Comparison of ENCODE assay signal across 21 mouse cellular contexts in the genomic region with DNA sequence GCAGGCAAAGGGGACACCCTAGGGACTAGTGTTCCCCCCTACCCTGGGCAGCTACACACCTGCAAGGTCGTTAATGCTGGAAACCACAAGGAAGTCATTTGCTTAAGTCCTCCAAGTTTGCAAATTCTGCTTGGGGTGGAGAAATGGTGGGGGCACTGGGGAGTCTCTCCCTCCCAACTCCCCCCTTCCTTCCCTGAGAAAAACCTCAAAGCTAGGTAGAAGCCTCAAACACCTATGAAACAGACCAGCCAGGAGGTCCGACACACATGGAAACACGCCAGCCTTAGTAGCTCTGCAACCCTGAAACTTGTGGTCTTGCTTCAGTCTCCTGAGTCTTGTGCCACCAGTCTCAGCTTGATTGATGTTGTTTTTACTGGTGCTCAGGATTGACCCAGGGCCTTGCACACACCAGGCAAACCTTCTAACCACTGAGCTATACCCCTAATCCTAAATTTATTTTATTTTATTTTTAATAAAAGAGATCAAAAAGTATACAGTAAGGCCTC. TPM values are rescaled to one million over a fixed set of nuclear protein-coding genes. Genes with fewer than 3 reads are reported as not detected.
DNase-seq lines count a peak whose midpoint lies in the region; ATAC-seq and TF ChIP-seq lines count a peak whose summit lies in the region.
"Had no signal": no experiment of that assay in that cellular context is flagged by ENCODE, and none has a peak within 500 bp of the region (broad histone marks: within the 10 kb centered on the region; RNA-seq: fewer than 3 reads in every experiment).

No protein-coding gene starts in this region.

- ATAC-seq in liver, embryonic 13.5 days (ENCODE audit: low read depth) = no peak
- no peak for ATAC-seq in cerebellum, adult (ENCODE audit: insufficient number of reproducible peaks, low FRiP score, low TSS enrichment)
- ATAC-seq: CD4-positive, CD25-positive, alpha-beta regulatory T cell, adult 4 months; forebrain, embryonic 16.5 days had no signal

- TF ChIP-seq CTCF in CH12.LX (conservative IDR thresholded peaks at IDR 0.05 in 1 of 2, IDR thresholded peaks at IDR 0.05 in 1 of 2; ENCODE audit: low read depth in 2 of 2, low read length in 2 of 2) = no peak

- H3K4me3 ChIP-seq in liver, embryonic 13.5 days (replicated peaks) = no peak overlapping the region
- H3K4me3 ChIP-seq in CH12.LX (replicated peaks in 1 of 3; ENCODE audit: low read depth in 2 of 3, low read length in 2 of 3, poor library complexity in 1 of 3) = peak overlapping the region; percentile 27 to 80 (median 75)
- H3K4me3 ChIP-seq: embryonic facial prominence, embryonic 13.5 days; hindbrain, embryonic 13.5 days; midbrain, embryonic 12.5 days had no signal

- WGBS in liver, embryonic 13.5 days (ENCODE audit: insufficient replicate concordance) = 50% methylated on average over 3 of the region's 3 CpGs

- peaks cover 43% of the 10 kb centered on the region for H3K4me1 ChIP-seq in liver, embryonic 13.5 days (replicated peaks)
- peaks cover 29 to 77% of the 10 kb centered on the region in 2 experiments for H3K4me1 ChIP-seq in CH12.LX (ENCODE audit: control insufficient read depth in 1 of 2, insufficient read depth in 2 of 2)

- in situ Hi-C loops in CH12.LX (cut with MboI; ENCODE audit: low pct_ligation_motif_present, low pct_unique_long_range_greater_than_20kb, low sequenced_read_pairs) = no loop called here

- TF ChIP-seq RAD21 in CH12.LX (IDR thresholded peaks at IDR 0.05; ENCODE audit: low read depth, low read length) = no peak; the same call in 1 of the 2 replicates

- no peaks in the 10 kb centered on the region for H3K9me3 ChIP-seq in liver, embryonic 13.5 days (replicated peaks)
- peaks cover 2% of the 10 kb centered on the region for H3K9me3 ChIP-seq in CH12.LX (replicated peaks; ENCODE audit: low read length)
- H3K9me3 ChIP-seq: embryonic facial prominence, embryonic 13.5 days; hindbrain, embryonic 13.5 days; midbrain, embryonic 12.5 days had no signal

- TF ChIP-seq EP300 in CH12.LX (IDR thresholded peaks at IDR 0.05; ENCODE audit: low read length) = peak; percentile 93

- dilution Hi-C loops in CH12.LX (cut with MboI; ENCODE audit: extremely low pct_ligation_motif_present, extremely low pct_unique_long_range_greater_than_20kb, low sequenced_read_pairs) = no loop called here

- no peak overlapping the region for H3K9ac ChIP-seq in liver, embryonic 13.5 days
- H3K9ac ChIP-seq in CH12.LX (ENCODE audit: insufficient read depth, low read depth) = no peak overlapping the region
- H3K9ac ChIP-seq: embryonic facial prominence, embryonic 13.5 days; hindbrain, embryonic 13.5 days; lung, embryonic 14.5 days; midbrain, embryonic 12.5 days had no signal

- no peak; the same call in 1 of the 2 replicates for TF ChIP-seq POLR2A in CH12.LX (IDR thresholded peaks at IDR 0.05; ENCODE audit: low read depth, low read length)

- peaks cover 51% of the 10 kb centered on the region for H3K79me2 ChIP-seq in CH12.LX (replicated peaks; ENCODE audit: control insufficient read depth, extremely low read depth, insufficient read depth, poor library complexity, severe bottlenecking)

- H3K36me3 ChIP-seq in liver, embryonic 13.5 days = no peaks in the 10 kb centered on the region
- H3K36me3 ChIP-seq in CH12.LX (replicated peaks in 1 of 2; ENCODE audit: control insufficient read depth in 1 of 2, insufficient read depth in 1 of 2, low read length in 1 of 2) = peaks cover 35 to 46% of the 10 kb centered on the region in 2 experiments
- H3K36me3 ChIP-seq: embryonic facial prominence, embryonic 13.5 days; hindbrain, embryonic 13.5 days; midbrain, embryonic 12.5 days had no signal

- 0 out of 2 replicates have a peak overlapping the region, but pooled peaks have one; percentile 21 for H3K4me2 ChIP-seq in liver, embryonic 13.5 days
- H3K4me2 ChIP-seq in CH12.LX (ENCODE audit: insufficient read depth, low read depth, poor library complexity, severe bottlenecking) = peak overlapping the region; percentile 72
- H3K4me2 ChIP-seq: embryonic facial prominence, embryonic 13.5 days; hindbrain, embryonic 13.5 days; lung, embryonic 14.5 days; midbrain, embryonic 12.5 days had no signal

- H3K27ac ChIP-seq in liver, embryonic 13.5 days = no peak overlapping the region
- H3K27ac ChIP-seq in CH12.LX (ENCODE audit: insufficient read depth, low read depth) = peak overlapping the region; percentile 70
- H3K27ac ChIP-seq: embryonic facial prominence, embryonic 13.5 days; hindbrain, embryonic 13.5 days; midbrain, embryonic 12.5 days had no signal

- H3K27me3 ChIP-seq in liver, embryonic 13.5 days = peaks cover 37% of the 10 kb centered on the region
- no peaks in the 10 kb centered on the region for H3K27me3 ChIP-seq in CH12.LX (replicated peaks)

- DNase-seq in liver, embryonic 13.5 days = no peak
- DNase-seq in liver = no peak
- DNase-seq in 416B (ENCODE audit: low read depth) = peak; percentile 40
- DNase-seq in CH12.LX (ENCODE audit: extremely low read depth) = peak; percentile 95
- DNase-seq in naive thymus-derived CD4-positive, alpha-beta T cell, adult 2 months (ENCODE audit: low read depth) = peak; percentile 19
- DNase-seq in frontal cortex, postnatal 36 days (ENCODE audit: low spot score in 2 of 2) = no peak
- DNase-seq in natural killer cell, adult 2 months (ENCODE audit: low spot score in 2 of 2) = no peak
- DNase-seq: adrenal gland, adult 2 months; cerebellum, adult 9-10 months; heart, adult 11 months; kidney, adult 18-20 months; kidney, postnatal 10 days; lung, embryonic 14.5 days; lung, postnatal 4 days; right cerebral cortex, postnatal 4 days had no signal

TF ChIP-seq in CH12.LX, 34 proteins besides CTCF, POLR2A, EP300 and RAD21 (continues in another document):
- TF ChIP-seq ELF1 (IDR thresholded peaks at IDR 0.05; ENCODE audit: low read depth, low read length) (peak; percentile 68; the same call in 1 of the 2 replicates), JUN (IDR thresholded peaks at IDR 0.05; ENCODE audit: insufficient read depth, low read depth, low read length) (0 out of 2 replicates have a peak, but pooled peaks have one; percentile 20), CHD1 (IDR thresholded peaks at IDR 0.05; ENCODE audit: low read depth, low read length) (no peak), MAX (IDR thresholded peaks at IDR 0.05; ENCODE audit: low read length) (peak; percentile 43; the same call in 1 of the 2 replicates), NRF1 (IDR thresholded peaks at IDR 0.05; ENCODE audit: low read depth, low read length) (peak; percentile 47; the same call in 1 of the 2 replicates), UBTF (IDR thresholded peaks at IDR 0.05; ENCODE audit: low read depth, low read length) (no peak), KAT2A (IDR thresholded peaks at IDR 0.05; ENCODE audit: insufficient replicate concordance, low read length) (no peak), SIN3A (IDR thresholded peaks at IDR 0.05; ENCODE audit: low read length) (peak; percentile 61; the same call in 1 of the 2 replicates), USF2 (conservative IDR thresholded peaks at IDR 0.05; ENCODE audit: low read depth, low read length) (no peak), USF1 (IDR thresholded peaks at IDR 0.05; ENCODE audit: low read depth, low read length) (no peak), TBP (conservative IDR thresholded peaks at IDR 0.05; ENCODE audit: low read depth, low read length) (peak; percentile 52; the same call in 1 of the 2 replicates), JUND (conservative IDR thresholded peaks at IDR 0.05; ENCODE audit: low read depth, low read length) (0 out of 2 replicates have a peak, but pooled peaks have one; percentile 30), ETS1 (conservative IDR thresholded peaks at IDR 0.05; ENCODE audit: low read depth, low read length) (peak; percentile 89), CHD2 (IDR thresholded peaks at IDR 0.05; ENCODE audit: low read length) (no peak; the same call in 1 of the 2 replicates), ZC3H11A (IDR thresholded peaks at IDR 0.05; ENCODE audit: low read depth, low read length) (no peak), SMC3 (IDR thresholded peaks at IDR 0.05; ENCODE audit: low read depth, low read length) (no peak; the same call in none of the 2 replicates), MAZ (IDR thresholded peaks at IDR 0.05; ENCODE audit: low read depth, low read length) (peak; percentile 100), BHLHE40 (IDR thresholded peaks at IDR 0.05; ENCODE audit: low read depth, low read length) (peak; percentile 98), RCOR1 (conservative IDR thresholded peaks at IDR 0.05; ENCODE audit: low read depth, low read length) (peak; percentile 80), ZNF384 (IDR thresholded peaks at IDR 0.05; ENCODE audit: low read depth, low read length) (no peak), ZMIZ1 (IDR thresholded peaks at IDR 0.05; ENCODE audit: low read depth, low read length) (no peak; the same call in 1 of the 2 replicates), IRF4 (IDR thresholded peaks at IDR 0.05; ENCODE audit: low read depth, low read length) (peak; percentile 71), MEF2A (IDR thresholded peaks at IDR 0.05; ENCODE audit: borderline replicate concordance, low read depth, low read length) (peak; percentile 92), TCF12 (IDR thresholded peaks at IDR 0.05; ENCODE audit: low read depth, low read length) (peak; percentile 99), MAFK (IDR thresholded peaks at IDR 0.05; ENCODE audit: insufficient replicate concordance, low read length) (peak; percentile 82), NELFE (IDR thresholded peaks at IDR 0.05; ENCODE audit: low read depth, low read length) (no peak), E2F4 (IDR thresholded peaks at IDR 0.05; ENCODE audit: insufficient replicate concordance, low read depth, low read length) (no peak; the same call in 1 of the 2 replicates), GABPA (IDR thresholded peaks at IDR 0.05; ENCODE audit: insufficient replicate concordance, low read depth, low read length) (no peak), PAX5 (IDR thresholded peaks at IDR 0.05; ENCODE audit: low read length) (no peak)

RNA-seq across cellular contexts. Expression of gene Atp2a3, which starts 2.9 kb away (rescaled TPM):
- polyA plus RNA-seq in liver, embryonic 13.5 days (2015; fragmentation: Nextera tagmentation; extraction: Ambion mirVana) = 8.2 and 11.1 TPM in 2 replicates
- total RNA-seq in CH12.LX (2012; rRNA removed) (136 and 218 TPM in 2 replicates), CH12.LX (2014; rRNA removed) (44.1 and 61.4 TPM in 2 replicates)
- polyA plus RNA-seq in CH12.LX (2012; ENCODE audit: insufficient read length, low read depth) = 255 and 279 TPM in 2 replicates

RNA-seq across cellular contexts. Expression of gene P2rx1, which starts 35.1 kb away (rescaled TPM):
- 8.7 and 8.9 TPM in 2 replicates for polyA plus RNA-seq in liver, embryonic 13.5 days (2015; fragmentation: Nextera tagmentation; extraction: Ambion mirVana)
- total RNA-seq in CH12.LX (2012; rRNA removed) (12.3 and 21.5 TPM in 2 replicates), CH12.LX (2014; rRNA removed) (15.9 and 18.9 TPM in 2 replicates)
- polyA plus RNA-seq in CH12.LX (2012; ENCODE audit: insufficient read length, low read depth) = 22.8 and 23.3 TPM in 2 replicates

RNA-seq across cellular contexts. Expression of gene Camkk1, which starts 55.0 kb away (rescaled TPM):
- polyA plus RNA-seq in liver, embryonic 13.5 days (2015; fragmentation: Nextera tagmentation; extraction: Ambion mirVana) = 0.79 and 0.90 TPM in 2 replicates
- 8.2 and 9.1 TPM in 2 replicates for total RNA-seq in CH12.LX (2012; rRNA removed)
- total RNA-seq in CH12.LX (2014; rRNA removed) = 5.1 and 6.8 TPM in 2 replicates
- 5.0 and 5.4 TPM in 2 replicates for polyA plus RNA-seq in CH12.LX (2012; ENCODE audit: insufficient read length, low read depth)

Comparison
In these comparisons a context has a peak if more than half of its experiments do, and no peak if none do; other contexts are left out.
1. DNase-seq: peak in 416B (single experiment), CH12.LX (single experiment) and naive thymus-derived CD4-positive, alpha-beta T cell, adult 2 months (single experiment); none in liver, embryonic 13.5 days (single experiment), liver (single experiment), frontal cortex, postnatal 36 days (0 of 2) and natural killer cell, adult 2 months (0 of 2).
2. RNA of gene Atp2a3, which starts 2.9 kb away (polyA plus RNA-seq): 255 to 279 TPM in CH12.LX; 8.2 to 11.1 TPM in liver, embryonic 13.5 days; every median in the first group is over 10 times any median in the second.